Mouse (Mus musculus) ovary, postnatal 14 days (tissue): ENCODE results near the gene Gng7.
A peak's percentile ranks its signal among the peaks of the same experiment; 100 is the strongest.

Experiments
- DNase-seq: peaks from one replicate; pipeline ENCODE4 v3.0.0; 2022; ENCODE audit warnings: low spot score

The Gng7 gene

GRCm38 (mm10) chr10:81025639-81026275, 11.0 kb upstream of the Gng7 start, which contains the start of gene Diras1:
Diras1 (minus strand) TSS chr10:81025662.
- DNase-seq = no peak

- no peak for DNase-seq
Measured at GRCm38 (mm10) chr10:81025047-81025621, 10.4 kb upstream of the Gng7 start.

DNA sequence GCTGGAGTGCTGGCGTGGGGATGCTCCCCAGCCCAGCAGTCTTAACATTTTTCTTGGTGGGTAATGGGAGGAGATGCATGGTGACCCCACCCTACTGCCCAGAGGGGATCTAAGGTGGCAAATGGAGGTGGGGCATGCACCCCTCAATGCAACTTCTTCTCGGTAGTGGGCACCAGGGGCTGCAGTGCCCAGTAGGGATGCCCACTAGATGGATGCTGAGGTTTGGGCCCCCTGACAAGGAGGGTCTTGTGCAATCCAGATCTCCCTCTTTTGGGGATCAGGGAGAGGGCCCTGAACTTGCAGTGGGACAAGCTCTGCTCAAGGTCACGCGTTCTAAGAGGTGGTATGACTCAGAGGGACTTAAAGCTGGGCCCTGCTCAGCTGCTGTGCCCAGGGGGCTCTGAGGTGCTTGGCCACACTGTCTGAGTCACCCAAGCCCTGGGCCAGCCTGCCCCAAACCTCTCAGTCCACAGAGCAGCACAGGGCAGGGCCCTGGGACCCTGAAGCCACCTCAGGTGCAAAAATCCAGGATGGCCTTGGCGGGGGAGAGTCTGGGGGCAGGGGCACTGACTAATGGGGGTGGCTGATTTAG, 9.7 kb upstream of the Gng7 start:
- no peak for DNase-seq

GRCm38 (mm10) chr10:81022744-81023143, 8.0 kb upstream of the Gng7 start:
- no peak for DNase-seq

DNA sequence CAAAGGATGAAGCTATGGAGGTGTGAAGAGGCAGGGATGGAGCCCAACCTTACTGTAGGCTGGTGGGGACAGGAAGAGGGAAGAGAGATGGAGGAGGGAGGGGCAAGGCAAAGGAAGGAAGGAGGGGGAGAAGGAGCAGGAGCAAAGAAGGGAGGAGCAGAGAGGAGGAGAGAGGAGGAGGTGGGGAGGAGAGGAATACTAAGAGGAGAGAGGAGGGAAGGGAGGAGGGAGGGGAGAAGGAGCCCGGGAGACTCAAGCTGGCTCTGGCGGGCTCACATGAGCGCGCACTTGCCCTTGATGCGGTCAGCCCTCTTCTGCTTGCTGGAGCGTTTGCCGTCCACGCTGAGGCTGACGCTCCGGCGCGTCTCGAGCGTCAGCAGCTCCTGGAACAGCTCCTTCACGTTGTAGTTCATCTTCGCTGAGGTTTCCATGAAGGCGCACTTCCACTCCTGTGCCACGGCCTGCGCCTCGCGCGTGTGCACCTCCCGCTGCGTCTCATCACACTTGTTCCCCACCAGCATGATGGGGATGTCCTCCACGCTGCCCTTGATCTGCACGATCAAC, 6.9 kb upstream of the Gng7 start:
- DNase-seq = no peak

DNA sequence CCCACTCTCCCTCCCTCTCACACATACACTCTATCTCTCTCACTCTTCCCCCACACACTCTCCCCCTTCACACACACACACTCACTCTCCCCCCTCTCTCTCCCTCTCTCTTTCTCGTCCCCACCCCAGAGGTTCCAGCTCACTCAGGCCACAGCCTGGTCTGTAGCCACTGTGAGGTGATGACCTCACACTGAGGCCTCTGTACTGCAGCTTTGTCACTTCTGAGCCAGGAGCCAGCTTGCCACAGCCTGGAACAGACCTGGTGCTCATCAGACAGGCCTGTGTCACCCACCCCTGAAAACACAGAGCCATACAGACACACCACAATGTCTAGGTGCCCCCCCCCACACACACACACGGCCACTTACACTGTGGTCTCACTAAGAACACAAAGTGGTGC, 5.5 kb upstream of the Gng7 start:
- DNase-seq = no peak

- no peak for DNase-seq
Measured at GRCm38 (mm10) chr10:81019687-81020086, 4.9 kb upstream of the Gng7 start.

GRCm38 (mm10) chr10:81018326-81018725, 3.6 kb upstream of the Gng7 start:
- DNase-seq = no peak

DNA sequence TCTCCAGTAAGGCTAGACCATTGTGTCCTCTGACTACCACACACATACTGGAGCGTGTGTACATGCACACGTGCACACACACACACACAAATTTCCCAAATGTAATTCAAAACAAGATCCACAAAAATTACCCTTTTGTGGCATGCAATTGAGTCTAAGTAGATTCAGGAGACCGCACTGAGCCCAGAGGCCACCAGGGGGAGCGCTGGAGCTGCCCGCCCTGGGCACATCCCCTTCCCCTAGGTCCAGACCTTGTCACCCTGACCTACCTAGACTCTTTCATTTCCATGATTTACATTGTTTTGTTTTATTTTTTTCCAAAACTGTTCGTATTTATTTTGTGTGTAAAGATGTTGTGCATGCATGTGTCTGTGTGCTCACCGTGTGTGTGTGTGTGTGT, 1.9 kb upstream of the Gng7 start:
- peak; percentile 47 for DNase-seq

DNA sequence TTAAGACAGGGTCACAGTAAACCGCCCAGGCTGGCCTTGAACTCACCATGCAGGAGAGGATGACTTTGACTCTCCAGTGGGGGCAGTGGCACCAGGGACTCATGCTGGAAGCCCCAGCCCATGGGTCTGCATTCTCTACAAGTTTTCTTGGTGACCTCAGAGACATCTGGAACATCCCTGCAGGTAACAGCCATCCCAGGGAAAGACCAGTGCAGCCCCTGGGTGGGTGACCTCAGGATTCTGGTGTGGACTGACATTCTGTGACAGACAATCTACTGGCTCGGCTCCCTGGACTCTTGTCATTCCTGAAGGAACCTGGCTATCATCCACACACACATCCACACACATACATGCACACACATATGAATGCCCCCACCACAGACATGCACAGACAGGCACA, 921 bp upstream of the Gng7 start:
- DNase-seq = no peak

- no peak for DNase-seq
Measured at GRCm38 (mm10) chr10:81010851-81011250, 3.9 kb downstream of the Gng7 start.

DNA sequence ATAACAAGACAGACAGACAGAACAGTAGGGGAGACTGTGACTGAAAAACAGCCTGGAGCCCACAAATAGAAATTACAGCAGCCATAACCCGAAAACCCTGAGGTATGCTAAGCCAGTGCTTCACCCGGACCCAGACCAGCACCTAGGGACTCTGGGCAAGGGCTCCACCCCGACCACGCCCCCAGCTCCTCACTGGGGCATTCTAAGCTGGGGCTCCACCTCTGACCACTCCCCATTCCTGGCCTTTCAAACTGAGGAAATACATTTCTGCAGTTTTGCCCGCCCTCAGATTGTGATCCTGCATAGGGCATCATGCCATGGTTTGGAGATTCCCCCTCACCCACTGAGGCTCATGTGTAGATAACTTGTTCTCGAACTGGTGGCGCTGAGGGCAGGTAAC, 7.5 kb downstream of the Gng7 start:
- no peak for DNase-seq

GRCm38 (mm10) chr10:81006005-81006677, 8.6 kb downstream of the Gng7 start:
- no peak for DNase-seq

DNA sequence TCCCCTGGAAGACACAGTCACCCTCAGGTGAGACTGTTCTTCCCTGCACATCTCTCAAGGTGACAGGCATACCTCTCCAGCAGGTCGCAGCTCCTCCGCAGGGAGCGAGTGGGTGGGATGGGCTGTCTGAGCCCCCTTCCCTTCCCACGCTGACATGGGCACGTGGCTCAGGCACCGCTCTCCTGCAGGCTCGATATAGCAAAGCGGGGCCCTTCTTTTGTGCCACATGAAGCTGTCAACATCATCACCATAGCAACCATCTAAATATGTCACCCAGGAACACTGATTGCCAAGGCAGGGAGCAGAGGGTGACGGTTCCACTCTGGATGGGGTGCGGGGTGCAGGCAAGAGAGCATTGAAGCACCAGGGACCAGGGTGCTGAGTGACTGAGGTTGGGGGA, 13.6 kb downstream of the Gng7 start:
- no peak for DNase-seq

DNA sequence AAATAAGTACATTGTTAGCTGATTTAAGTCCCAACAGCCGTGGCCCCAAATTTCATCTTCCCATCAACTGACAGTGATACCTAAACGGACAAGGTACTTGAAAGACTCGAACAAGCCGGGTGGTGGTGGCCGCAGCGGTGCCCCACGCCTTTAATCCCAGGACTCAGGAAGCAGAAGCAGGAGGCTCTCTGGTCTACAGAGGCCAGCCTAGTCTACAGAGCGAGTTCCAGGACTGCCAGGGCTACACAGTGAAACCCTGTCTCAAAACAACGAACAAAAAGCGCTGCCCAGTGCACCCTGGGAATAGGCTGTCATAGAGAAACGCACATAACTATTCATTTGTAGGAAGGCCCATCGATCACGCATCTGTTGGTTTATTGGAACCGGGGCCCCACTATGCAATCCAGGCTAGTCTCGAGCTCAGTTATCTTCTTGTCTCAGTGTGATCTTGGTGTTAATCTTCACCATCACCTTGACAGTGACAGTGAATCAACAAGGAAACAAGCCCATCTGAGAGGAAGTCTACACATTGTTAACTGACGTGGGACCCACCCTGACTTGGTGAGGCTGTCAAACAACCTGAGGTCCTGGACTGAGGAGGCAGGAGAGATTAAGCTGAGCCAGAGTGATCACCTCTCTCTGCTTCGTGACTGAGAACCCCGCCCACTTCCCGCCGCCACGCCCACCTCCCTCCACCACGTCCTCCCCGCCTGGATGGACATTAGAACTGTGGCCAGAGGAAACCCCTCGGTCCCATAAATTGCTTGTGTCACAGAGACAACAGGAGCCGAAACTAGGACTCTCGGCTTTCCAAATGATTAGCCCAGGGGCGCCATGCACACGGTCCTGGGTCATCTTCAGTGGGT, 14.3 kb downstream of the Gng7 start:
- DNase-seq = no peak

GRCm38 (mm10) chr10:80999362-81000196, 15.2 kb downstream of the Gng7 start:
- peak; percentile 80 for DNase-seq

GRCm38 (mm10) chr10:80998778-80999177, 16.0 kb downstream of the Gng7 start:
- DNase-seq = no peak

- DNase-seq = no peak
Measured at GRCm38 (mm10) chr10:80998021-80998420, 16.7 kb downstream of the Gng7 start.

DNA sequence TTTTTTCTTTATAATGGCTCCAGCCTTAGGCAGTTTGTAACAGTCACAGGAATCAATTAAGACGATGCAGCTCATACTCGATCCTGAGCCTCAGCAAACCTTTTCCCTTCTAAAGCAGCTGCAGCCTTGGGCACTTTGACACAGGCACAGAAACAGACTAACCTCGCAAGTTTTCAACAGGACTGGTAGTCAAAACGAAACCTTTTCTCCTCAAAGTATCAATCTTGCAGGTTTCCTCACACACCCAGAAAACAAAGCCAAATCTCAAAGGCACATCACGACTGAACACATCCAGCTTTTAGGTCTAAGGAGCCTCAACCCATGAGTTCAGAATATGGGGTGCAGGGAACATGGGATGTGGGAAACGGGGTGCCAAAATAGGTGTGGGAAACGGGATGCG, 17.4 kb downstream of the Gng7 start:
- DNase-seq = no peak

DNA sequence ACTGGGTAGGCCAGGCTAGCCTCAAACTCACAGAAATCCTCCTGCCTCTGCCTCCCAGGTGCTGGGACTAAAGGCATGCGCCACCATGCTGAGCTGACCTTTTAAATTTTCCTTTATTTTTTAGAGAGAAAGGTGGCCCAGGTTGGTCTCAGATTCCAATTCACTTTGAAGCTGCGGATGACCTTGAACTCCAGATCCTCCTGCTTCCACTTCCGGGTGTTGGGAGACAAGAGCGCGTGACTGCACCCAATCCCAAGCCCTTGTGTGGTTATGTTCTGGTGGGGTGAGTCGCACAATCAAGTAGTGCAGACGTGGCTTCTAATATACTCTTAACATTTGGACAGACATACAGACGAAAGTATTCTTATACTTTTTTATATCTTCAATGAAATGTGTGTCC, 18.2 kb downstream of the Gng7 start:
- no peak for DNase-seq

- DNase-seq = peak; percentile 82
Measured at GRCm38 (mm10) chr10:80995091-80995632, 19.6 kb downstream of the Gng7 start.
